Mouse (Mus musculus) Patski (cell line): ENCODE measurements around the gene Prl2c1. TPM values are rescaled to one million over a fixed set of nuclear protein-coding genes. Genes with fewer than 3 reads are reported as not detected.
"Not testable (repeated sequence)": the region's sequence is repeated elsewhere in the genome, so short reads cannot be mapped to it uniquely, and the experiment has no call there.

Experiments used
- ATAC-seq: fragments of 100-300 bp; one replicate; pipeline ENCODE4 v1.8.0; 2021
- CTCF ChIA-PET: fragments of 350-600 bp; sonication (Branson Sonifier 250); formaldehyde crosslinking; loops from one replicate; lab custom pipeline; 2022; ENCODE audit warnings: inconsistent platforms; lab: Charles Lee
- POLR2A ChIA-PET: fragments of 350-600 bp; sonication (Branson Sonifier 250); formaldehyde crosslinking; loops from one replicate; lab custom pipeline; 2022; ENCODE audit warnings: antibody characterized with exemption, inconsistent platforms; lab: Charles Lee
- DNase-seq: peaks from one replicate; pipeline ENCODE4 v3.0.0-alpha.2; 2011; ENCODE audit warnings: low read depth, low spot score
- H3K27me3 ChIP-seq: fragments of 371-371 bp; one replicate; pipeline ENCODE4 v1.5.1; 2021
- CTCF ChIP-seq: fragments of 100-300 bp; IDR thresholded peaks from one replicate; pipeline ENCODE4 v1.5.1; 2021
- in situ Hi-C: fragments of 300-500 bp; cut with MboI; formaldehyde crosslinking; loops from 3 replicates; pipeline ENCODE4 v1.11.1; 2018; ENCODE audit warnings: low pct_unique_long_range_greater_than_20kb, mixed read lengths
- polyA plus RNA-seq: library from polyadenylated mRNA; unstranded; gene quantifications from one replicate; pipeline ENCODE4 v1.2.3, GENCODE M21; 2021

Gene Prl2c1
- polyA plus RNA-seq = not detected

DNA sequence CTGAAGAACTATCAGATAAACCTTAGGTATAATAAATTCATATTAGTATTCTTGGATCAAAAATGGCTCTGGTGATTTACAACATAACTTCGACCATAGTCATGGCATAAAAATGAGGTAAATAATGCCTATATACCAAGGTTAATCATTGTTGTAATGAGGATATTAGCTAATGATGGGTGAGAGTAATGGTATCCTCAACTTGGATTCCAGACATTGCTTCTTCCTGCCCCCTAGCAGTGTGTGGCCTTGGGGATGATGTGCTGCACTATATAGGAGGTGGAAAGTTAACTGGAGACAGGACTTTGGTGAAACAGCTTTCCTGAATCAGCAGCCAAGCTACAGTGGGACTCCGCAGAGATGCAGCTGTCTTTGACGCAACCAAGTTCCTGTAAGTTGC, at the start of gene Prl2c1:
Gene Prl2c1, plus strand, starts transcription at position 301 of the 400 bp plus-strand sequence.
- H3K27me3 ChIP-seq = no peaks in the 10 kb centered on the region
- ATAC-seq = no peak
- ChIA-PET CTCF (no interaction called here), POLR2A (no interaction called here)
- TF ChIP-seq CTCF = no peak
- no peak for DNase-seq
- in situ Hi-C loops = no loop called here

DNA sequence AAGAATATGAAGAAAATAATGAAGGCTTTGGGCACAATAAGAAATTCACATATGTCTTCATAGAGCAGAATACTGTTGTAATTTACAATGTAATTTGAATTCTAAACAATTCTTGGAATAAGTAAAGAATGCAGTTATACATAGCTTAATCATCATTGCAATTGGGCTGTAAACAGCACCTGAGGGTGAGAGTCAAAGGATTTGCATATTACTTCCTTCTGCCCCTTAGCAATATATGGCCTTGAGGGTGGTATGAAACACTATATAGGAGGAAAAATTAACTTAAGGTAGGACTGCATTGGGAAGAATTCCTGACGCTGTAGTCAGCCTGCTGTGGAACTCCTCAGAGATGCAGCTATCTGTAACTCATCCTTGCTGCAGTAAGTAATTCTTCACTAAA, 47.8 kb upstream of the Prl2c1 start, which contains the start of gene Prl2a1:
Gene Prl2a1, plus strand, starts transcription at position 301 of the 400 bp plus-strand sequence.
- no peak for DNase-seq
- H3K27me3 ChIP-seq = no peaks in the 10 kb centered on the region
- no peak for TF ChIP-seq CTCF
- ATAC-seq = no peak
- CTCF ChIA-PET = no interaction called here
- in situ Hi-C loops = no loop called here
- POLR2A ChIA-PET = no interaction called here

DNA sequence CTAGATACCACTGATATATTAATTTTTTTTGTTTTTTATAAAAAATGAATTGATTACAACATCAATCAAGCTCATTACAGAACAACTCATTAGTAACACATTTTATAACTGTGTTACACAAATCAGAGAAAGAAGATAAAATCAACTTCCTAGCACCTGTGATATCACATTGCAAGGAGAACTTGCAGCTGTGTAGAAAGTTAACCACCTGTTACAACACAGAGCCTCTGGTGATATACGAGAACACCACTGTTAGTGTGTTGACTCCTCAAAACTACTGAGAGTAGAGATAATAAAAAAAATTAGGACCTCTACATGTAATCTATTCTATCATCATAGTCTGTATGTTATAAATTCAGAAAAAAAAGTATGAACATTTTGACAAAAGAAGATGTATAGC, 46.4 kb upstream of the Prl2c1 start:
- DNase-seq = no peak
- no peak for TF ChIP-seq CTCF
- in situ Hi-C loops = no loop called here
- ATAC-seq = no peak
- CTCF ChIA-PET = interaction anchor here (1.1 kb wide), 1 partner anchor 10 kb away, joined by 3 read pairs; no protein-coding TSS in a partner anchor
- POLR2A ChIA-PET = no interaction called here
- H3K27me3 ChIP-seq = no peaks in the 10 kb centered on the region

DNA sequence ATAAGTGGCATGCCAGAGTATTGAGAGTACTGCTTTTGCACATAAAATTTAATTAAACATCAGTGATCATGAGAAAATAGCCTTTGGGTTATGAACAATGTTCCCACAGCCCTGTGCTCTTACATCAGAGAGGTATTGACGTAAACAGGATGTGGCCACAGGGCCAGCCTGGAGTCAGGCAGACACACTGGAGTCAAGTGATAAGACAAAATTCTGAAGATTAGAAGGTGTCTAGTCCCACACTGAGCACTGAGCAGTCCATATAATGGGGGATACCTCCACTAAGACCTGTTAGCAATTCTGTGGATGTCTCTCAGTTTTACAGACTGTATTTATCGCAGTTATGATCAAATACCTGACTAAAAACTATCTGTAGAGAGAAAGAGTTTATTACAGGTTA, 55.1 kb downstream of the Prl2c1 start:
- POLR2A ChIA-PET, H3K27me3 ChIP-seq, CTCF ChIA-PET, ATAC-seq, in situ Hi-C loops, DNase-seq: not testable (repeated sequence)

Other genes starting within 250 kb of the Prl2c1 start
- gene Prl7b1, start 238.8 kb upstream of the Prl2c1 start, polyA plus RNA-seq = not detected
- 0.31 TPM for gene Prl7a1, start 206.8 kb upstream of the Prl2c1 start, polyA plus RNA-seq
- 0.13 TPM for gene Prl7a2, start 181.3 kb upstream of the Prl2c1 start, polyA plus RNA-seq
- not detected for gene Prl7d1, start 132.6 kb upstream of the Prl2c1 start, polyA plus RNA-seq
- gene Prl7c1, start 68.5 kb upstream of the Prl2c1 start, polyA plus RNA-seq = not detected
- not detected for gene Prl2a1, start 47.7 kb upstream of the Prl2c1 start, polyA plus RNA-seq
- not detected for gene Prl4a1, start 166.9 kb downstream of the Prl2c1 start, polyA plus RNA-seq